Mouse (Mus musculus): ENCODE measurements around the gene Ifitm5. TPM values are rescaled to one million over a fixed set of nuclear protein-coding genes. Genes with fewer than 3 reads are reported as not detected.

The Ifitm5 gene
- total and polyA plus RNA-seq, 3 experiments, result 0.31 to 1.1 TPM; not detected in 1

DNA sequence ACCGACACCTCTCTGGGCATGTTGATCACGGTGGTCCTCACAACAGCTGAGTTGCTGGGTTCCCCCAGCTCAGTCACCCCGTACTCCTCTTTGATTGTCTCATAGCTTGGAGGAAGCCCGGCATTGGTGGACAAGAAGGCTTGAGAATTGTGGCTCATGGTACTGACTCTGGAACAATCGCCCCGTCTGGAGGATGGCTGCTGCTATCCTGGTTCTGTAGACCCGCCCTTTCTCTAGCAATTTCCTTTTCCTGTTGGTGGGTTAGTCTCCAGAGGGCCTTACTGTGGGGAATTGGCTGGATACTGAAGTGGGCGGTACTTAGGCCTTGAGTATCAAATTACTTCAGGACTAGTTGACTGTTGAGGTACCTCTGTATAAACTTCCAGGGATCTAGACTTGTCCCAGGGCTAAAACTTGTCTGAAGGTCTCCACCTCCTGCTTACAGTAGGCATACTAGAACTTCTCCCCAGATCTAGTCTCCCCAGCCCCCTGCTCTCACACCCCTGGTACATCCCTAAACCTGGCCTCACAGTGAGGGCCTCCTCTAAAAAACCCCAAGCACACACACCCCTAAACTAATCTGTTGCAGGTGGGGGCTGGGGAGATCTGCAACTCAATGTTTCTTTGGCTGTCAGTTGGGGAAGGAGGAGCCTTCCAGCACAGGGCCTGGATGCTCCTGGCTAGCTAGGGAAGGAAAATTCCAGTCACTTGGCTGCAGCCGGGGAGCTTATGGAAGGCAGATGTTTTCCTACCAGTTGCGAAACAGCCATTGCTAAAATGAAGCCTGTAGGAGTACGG, 5.9 kb upstream of the Ifitm5 start, which contains the start of the genes Gm45717 and Ifitm2 (continued):
- TF ChIP-seq MYC (IDR thresholded peaks at IDR 0.05; ENCODE audit: low read depth, low read length), result peak; percentile 70; the same call in 1 of the 2 replicates
- TF ChIP-seq MAX (IDR thresholded peaks at IDR 0.05; ENCODE audit: low read length), result peak; percentile 68
- no peak for TF ChIP-seq TAL1 (IDR thresholded peaks at IDR 0.05; ENCODE audit: low read length)
- TF ChIP-seq USF2 (IDR thresholded peaks at IDR 0.05; ENCODE audit: borderline replicate concordance in 1 of 2, insufficient read depth in 1 of 2, low read depth in 1 of 2, low read length in 2 of 2), result no peak
- TF ChIP-seq CHD2 (IDR thresholded peaks at IDR 0.05; ENCODE audit: low read length), result no peak; the same call in 1 of the 2 replicates
- peak in 1 of 2 experiments; percentile 29; a peak in 1 of 4 replicates for TF ChIP-seq EP300 (IDR thresholded peaks at IDR 0.05; ENCODE audit: low read depth in 1 of 2, low read length in 2 of 2)
- TF ChIP-seq NELFE (IDR thresholded peaks at IDR 0.05; ENCODE audit: low read depth, low read length), result peak; percentile 87
- TF ChIP-seq RAD21 (IDR thresholded peaks at IDR 0.05; ENCODE audit: low read depth, low read length), result no peak
- no peak for TF ChIP-seq GATA1 (IDR thresholded peaks at IDR 0.05; ENCODE audit: low read depth, low read length)

DNA sequence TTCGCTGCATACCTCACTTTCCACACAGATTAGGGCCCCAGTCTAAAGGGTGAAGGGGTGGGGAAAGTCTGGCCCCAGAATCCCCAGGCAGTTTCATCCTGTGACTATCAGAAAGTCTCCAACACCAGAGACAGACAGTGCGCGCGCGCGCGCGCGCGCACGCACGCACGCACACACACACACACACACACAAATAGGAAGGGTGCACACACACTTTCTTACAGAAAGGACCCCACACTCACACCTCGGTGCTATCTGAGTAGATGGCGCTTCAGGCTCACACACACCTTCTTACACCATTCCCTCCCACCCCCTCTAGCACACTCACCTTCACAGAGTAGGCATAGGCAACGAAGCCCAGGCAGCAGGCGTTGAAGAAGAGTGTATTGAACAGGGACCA, 5.3 kb upstream of the Ifitm5 start:
- Histone ChIP-seq H3K4me3 (ENCODE audit: control insufficient read depth in 1 of 2, insufficient read depth in 1 of 2, low read depth in 2 of 2, low read length in 2 of 2) (peak overlapping the region; percentile 69 to 70), H3K9me3 (replicated peaks; ENCODE audit: insufficient read depth, low read length) (no peaks in the 10 kb centered on the region), H3K4me1 (ENCODE audit: control insufficient read depth in 1 of 2, insufficient read depth in 2 of 2, low read length in 2 of 2) (peaks cover 0 to 21% of the 10 kb centered on the region in 2 experiments; a peak in 3 of 4 replicates), H3K27me3 (ENCODE audit: control insufficient read depth in 1 of 2, insufficient read depth in 2 of 2, low read length in 2 of 2) (no peaks in the 10 kb centered on the region), H3K9ac (ENCODE audit: control insufficient read depth, low read depth, low read length, poor library complexity, severe bottlenecking) (peak overlapping the region; percentile 63), H3K36me3 (ENCODE audit: control insufficient read depth in 1 of 2, insufficient read depth in 2 of 2, low read length in 2 of 2) (peaks cover 0 to 14% of the 10 kb centered on the region in 2 experiments; a peak in 2 of 4 replicates), H3K27ac (ENCODE audit: control insufficient read depth, low read depth, low read length) (peak overlapping the region; percentile 58), H3K79me2 (ENCODE audit: control insufficient read depth, insufficient read depth, low read length, poor library complexity) (peaks cover 29% of the 10 kb centered on the region)
- TF ChIP-seq MXI1 (IDR thresholded peaks at IDR 0.05; ENCODE audit: low read depth, low read length) (peak; percentile 87), SIN3A (IDR thresholded peaks at IDR 0.05; ENCODE audit: low read length) (peak; percentile 66), MYB (IDR thresholded peaks at IDR 0.05; ENCODE audit: low read depth, low read length) (no peak), MYC (IDR thresholded peaks at IDR 0.05; ENCODE audit: low read depth, low read length) (peak; percentile 72; the same call in 1 of the 2 replicates), ETS1 (IDR thresholded peaks at IDR 0.05; ENCODE audit: low read depth, low read length) (0 out of 2 replicates have a peak, but pooled peaks have one; percentile 5), E2F4 (IDR thresholded peaks at IDR 0.05; ENCODE audit: borderline replicate concordance, low read depth, low read length) (no peak), TBP (IDR thresholded peaks at IDR 0.05; ENCODE audit: low read depth, low read length) (peak; percentile 43; the same call in 1 of the 2 replicates), POLR2A (IDR thresholded peaks at IDR 0.05; ENCODE audit: control insufficient read depth in 1 of 2, insufficient read depth in 1 of 2, low read depth in 1 of 2, low read length in 2 of 2, poor library complexity in 1 of 2) (peak; percentile 29 to 59; a peak in 1 of 4 replicates), NRF1 (IDR thresholded peaks at IDR 0.05; ENCODE audit: insufficient read depth, low read depth, low read length, poor library complexity, severe bottlenecking) (peak; percentile 69), POLR2AphosphoS2 (IDR thresholded peaks at IDR 0.05; ENCODE audit: low read length) (peak; percentile 61; the same call in 1 of the 2 replicates)
- peak; percentile 78 for DNase-seq (ENCODE audit: low read depth, low spot score)
